Mouse (Mus musculus): ENCODE data around the gene Chn2.

The Chn2 gene

DNA sequence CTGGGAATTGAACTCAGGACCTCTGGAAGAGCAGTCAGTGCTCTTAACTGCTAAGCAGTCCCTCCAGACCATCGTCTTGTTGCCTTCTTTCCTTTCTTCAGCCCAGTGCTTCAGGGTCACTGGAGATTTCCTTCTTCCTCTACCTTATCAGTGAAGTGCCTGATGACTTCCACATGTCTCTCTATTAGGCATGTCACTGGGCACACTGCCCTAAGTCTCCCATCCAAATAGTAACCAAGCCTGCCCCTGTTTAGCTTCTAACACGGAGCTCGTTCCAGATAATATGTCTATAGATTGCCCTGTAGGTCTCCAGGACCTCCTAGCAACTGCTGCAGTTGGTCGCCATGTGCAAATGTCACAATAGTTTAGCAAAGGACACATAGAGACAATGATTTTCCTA, 62.9 kb downstream of the Chn2 start:
- TF ChIP-seq NANOG (IDR thresholded peaks at IDR 0.05; ENCODE audit: borderline replicate concordance, low read length) = no peak
- TF ChIP-seq CTCF (conservative IDR thresholded peaks at IDR 0.05; ENCODE audit: low read length) = no peak
- no peak for TF ChIP-seq POU5F1 (IDR thresholded peaks at IDR 0.05; ENCODE audit: borderline replicate concordance, low read length)
- H3K36me3 ChIP-seq (ENCODE audit: insufficient read depth, low read length) = peaks cover 43% of the 10 kb centered on the region
- no peaks in the 10 kb centered on the region for H3K27me3 ChIP-seq (ENCODE audit: insufficient read depth, low read length)
- no peaks in the 10 kb centered on the region for H3K9me3 ChIP-seq (ENCODE audit: low read length)
- peaks cover 73% of the 10 kb centered on the region for H3K4me1 ChIP-seq (replicated peaks; ENCODE audit: low read depth, low read length)
- no peak overlapping the region for H3K4me3 ChIP-seq (replicated peaks; ENCODE audit: low read length)

DNA sequence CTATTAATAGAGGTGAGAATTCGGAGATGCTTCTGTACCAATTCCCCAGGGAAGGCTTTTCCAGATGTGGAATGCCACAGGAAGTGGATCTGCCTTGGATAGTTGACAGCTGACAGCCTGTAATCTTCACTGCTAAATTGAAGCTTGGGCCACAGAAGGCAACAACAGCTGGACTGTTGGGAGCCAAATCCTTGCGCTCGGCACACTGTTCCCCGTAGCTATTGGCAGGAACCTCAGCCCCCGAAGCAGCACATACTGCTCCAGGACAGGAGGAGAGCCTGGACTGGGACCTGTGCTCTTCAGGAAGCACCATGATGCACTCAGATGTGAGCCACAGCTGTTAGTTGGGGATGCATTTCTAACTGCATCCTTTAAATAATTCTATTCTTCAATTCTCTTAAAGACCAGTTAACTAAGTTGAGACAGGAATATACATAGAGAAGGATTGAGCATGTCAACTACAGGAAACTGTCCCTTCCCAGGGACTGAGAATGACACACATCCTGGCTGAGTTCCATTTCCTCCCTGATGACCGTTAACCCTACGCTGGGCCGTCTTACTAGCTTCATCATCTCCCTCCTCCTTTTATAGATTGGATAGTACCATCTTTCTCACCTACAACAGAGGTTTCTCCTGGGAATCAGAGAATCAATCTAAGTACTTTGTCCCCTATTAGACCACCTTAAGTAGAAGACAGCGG, 64.1 kb downstream of the Chn2 start:
- Histone ChIP-seq H3K4me1 (replicated peaks; ENCODE audit: low read depth, low read length) (peaks cover 74% of the 10 kb centered on the region), H3K4me3 (replicated peaks; ENCODE audit: low read length) (no peak overlapping the region), H3K27me3 (ENCODE audit: insufficient read depth, low read length) (no peaks in the 10 kb centered on the region), H3K9me3 (ENCODE audit: low read length) (no peaks in the 10 kb centered on the region), H3K36me3 (ENCODE audit: insufficient read depth, low read length) (peaks cover 43% of the 10 kb centered on the region)
- no peak for TF ChIP-seq CTCF (conservative IDR thresholded peaks at IDR 0.05; ENCODE audit: low read length)
- TF ChIP-seq POU5F1 (IDR thresholded peaks at IDR 0.05; ENCODE audit: borderline replicate concordance, low read length) = no peak
- no peak for TF ChIP-seq NANOG (IDR thresholded peaks at IDR 0.05; ENCODE audit: borderline replicate concordance, low read length)

DNA sequence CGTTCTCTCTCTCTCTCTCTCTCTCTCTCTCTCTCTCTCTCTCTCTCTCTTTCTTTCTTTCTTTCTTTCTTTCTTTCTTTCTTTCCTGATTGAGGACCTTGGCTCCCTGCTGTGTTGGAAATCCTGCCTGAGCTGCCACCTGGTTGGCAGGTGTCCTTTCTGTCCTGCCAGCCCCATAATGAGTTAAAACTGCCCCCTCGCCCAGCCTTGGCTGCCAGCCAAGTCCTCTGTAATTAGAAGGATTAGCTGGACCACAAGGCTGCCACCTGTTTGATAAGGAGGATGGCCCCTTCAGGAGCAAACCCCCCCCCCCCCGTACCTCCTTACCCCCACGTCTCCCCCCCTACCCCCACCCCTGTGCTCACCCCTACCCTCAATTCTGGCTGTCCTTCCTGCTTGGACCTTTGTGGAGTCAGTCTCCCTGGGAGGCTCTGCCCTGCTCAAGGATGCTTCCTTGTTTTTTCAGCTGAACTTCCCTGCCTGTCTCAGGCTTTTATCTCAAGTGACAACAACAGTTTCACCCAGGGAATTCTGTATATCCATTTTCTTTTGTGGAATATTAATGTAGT, 72.1 kb downstream of the Chn2 start:
- Histone ChIP-seq H3K36me3 (ENCODE audit: insufficient read depth, low read length) (peaks cover 9% of the 10 kb centered on the region; the same call in 1 of the 2 replicates), H3K4me3 (replicated peaks; ENCODE audit: low read length) (no peak overlapping the region), H3K9me3 (ENCODE audit: low read length) (no peaks in the 10 kb centered on the region), H3K27me3 (ENCODE audit: insufficient read depth, low read length) (no peaks in the 10 kb centered on the region), H3K4me1 (replicated peaks; ENCODE audit: low read depth, low read length) (peaks cover 59% of the 10 kb centered on the region)
- TF ChIP-seq CTCF (conservative IDR thresholded peaks at IDR 0.05; ENCODE audit: low read length) = no peak
- no peak for TF ChIP-seq POU5F1 (IDR thresholded peaks at IDR 0.05; ENCODE audit: borderline replicate concordance, low read length)
- no peak for TF ChIP-seq NANOG (IDR thresholded peaks at IDR 0.05; ENCODE audit: borderline replicate concordance, low read length)

DNA sequence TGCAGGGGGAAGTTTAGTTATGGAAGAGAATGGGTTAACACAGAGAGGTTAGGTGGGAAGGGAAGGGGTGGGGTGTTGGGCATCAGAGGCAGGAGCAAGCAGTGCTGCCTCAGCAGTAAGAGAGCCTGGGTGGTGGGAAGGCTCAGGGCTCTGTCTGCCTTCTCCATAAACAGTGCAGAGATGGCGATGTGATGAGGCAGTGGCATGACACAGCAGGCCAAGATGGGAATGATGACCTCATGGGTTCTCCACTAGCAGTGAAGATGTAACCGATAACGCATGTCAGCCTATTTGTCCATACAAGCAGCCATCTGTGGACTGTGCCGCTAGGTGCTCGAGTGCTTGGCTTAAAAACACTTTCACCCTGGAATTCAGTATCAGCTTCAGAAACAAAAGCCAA, 74.0 kb downstream of the Chn2 start:
- H3K36me3 ChIP-seq (ENCODE audit: insufficient read depth, low read length) = peaks cover 18% of the 10 kb centered on the region; the same call in 1 of the 2 replicates
- peaks cover 40% of the 10 kb centered on the region for H3K4me1 ChIP-seq (replicated peaks; ENCODE audit: low read depth, low read length)
- H3K4me3 ChIP-seq (replicated peaks; ENCODE audit: low read length) = no peak overlapping the region
- TF ChIP-seq NANOG (IDR thresholded peaks at IDR 0.05; ENCODE audit: borderline replicate concordance, low read length) (no peak), POU5F1 (IDR thresholded peaks at IDR 0.05; ENCODE audit: borderline replicate concordance, low read length) (no peak), CTCF (conservative IDR thresholded peaks at IDR 0.05; ENCODE audit: low read length) (no peak)
- H3K9me3 ChIP-seq (ENCODE audit: low read length) = no peaks in the 10 kb centered on the region
- no peaks in the 10 kb centered on the region for H3K27me3 ChIP-seq (ENCODE audit: insufficient read depth, low read length)

DNA sequence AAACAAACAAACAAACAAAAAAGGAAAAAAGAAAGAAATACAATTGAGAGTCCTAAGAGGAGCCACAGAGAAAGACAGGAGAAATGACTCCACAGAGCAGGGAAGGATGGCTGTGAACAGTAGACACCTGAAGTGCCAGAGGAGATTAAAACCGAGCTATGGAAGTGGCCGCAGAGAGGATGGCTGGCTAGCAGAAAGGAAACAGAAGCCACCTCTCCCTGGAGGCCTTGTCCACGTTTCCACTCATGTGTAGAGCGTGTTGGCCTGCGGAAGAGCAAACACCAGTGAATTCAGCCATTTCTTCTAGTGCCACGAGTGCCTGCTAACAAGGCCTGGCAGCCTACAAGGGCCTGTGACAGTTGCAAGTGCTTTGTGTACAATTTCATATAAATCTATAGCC, 75.1 kb downstream of the Chn2 start:
- Histone ChIP-seq H3K27me3 (ENCODE audit: insufficient read depth, low read length) (no peaks in the 10 kb centered on the region), H3K9me3 (ENCODE audit: low read length) (no peaks in the 10 kb centered on the region), H3K4me1 (replicated peaks; ENCODE audit: low read depth, low read length) (peaks cover 40% of the 10 kb centered on the region), H3K4me3 (replicated peaks; ENCODE audit: low read length) (no peak overlapping the region), H3K36me3 (ENCODE audit: insufficient read depth, low read length) (peaks cover 15% of the 10 kb centered on the region; the same call in 1 of the 2 replicates)
- no peak for TF ChIP-seq NANOG (IDR thresholded peaks at IDR 0.05; ENCODE audit: borderline replicate concordance, low read length)
- no peak for TF ChIP-seq POU5F1 (IDR thresholded peaks at IDR 0.05; ENCODE audit: borderline replicate concordance, low read length)
- TF ChIP-seq CTCF (conservative IDR thresholded peaks at IDR 0.05; ENCODE audit: low read length) = no peak

DNA sequence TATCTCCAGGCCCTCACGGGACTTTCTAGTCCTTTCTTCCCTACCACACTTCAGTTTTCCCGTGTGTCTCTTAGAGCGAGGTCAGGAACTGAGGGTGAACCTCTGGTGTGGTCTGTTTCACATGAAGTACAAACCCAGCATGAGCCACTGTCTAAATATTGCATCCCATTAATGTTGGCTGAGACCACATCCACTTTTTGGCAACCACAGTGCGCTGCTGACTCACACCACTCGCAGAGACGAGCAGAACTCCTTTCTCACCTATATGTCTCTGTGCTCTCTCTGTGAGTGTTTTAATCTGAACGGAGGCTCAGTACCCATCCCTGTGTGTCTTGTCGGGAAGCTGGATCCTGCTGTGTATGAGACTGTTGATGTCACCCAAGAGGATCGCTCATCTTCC, 76.9 kb downstream of the Chn2 start:
- TF ChIP-seq POU5F1 (IDR thresholded peaks at IDR 0.05; ENCODE audit: borderline replicate concordance, low read length) (no peak), NANOG (IDR thresholded peaks at IDR 0.05; ENCODE audit: borderline replicate concordance, low read length) (no peak), CTCF (conservative IDR thresholded peaks at IDR 0.05; ENCODE audit: low read length) (no peak)

DNA sequence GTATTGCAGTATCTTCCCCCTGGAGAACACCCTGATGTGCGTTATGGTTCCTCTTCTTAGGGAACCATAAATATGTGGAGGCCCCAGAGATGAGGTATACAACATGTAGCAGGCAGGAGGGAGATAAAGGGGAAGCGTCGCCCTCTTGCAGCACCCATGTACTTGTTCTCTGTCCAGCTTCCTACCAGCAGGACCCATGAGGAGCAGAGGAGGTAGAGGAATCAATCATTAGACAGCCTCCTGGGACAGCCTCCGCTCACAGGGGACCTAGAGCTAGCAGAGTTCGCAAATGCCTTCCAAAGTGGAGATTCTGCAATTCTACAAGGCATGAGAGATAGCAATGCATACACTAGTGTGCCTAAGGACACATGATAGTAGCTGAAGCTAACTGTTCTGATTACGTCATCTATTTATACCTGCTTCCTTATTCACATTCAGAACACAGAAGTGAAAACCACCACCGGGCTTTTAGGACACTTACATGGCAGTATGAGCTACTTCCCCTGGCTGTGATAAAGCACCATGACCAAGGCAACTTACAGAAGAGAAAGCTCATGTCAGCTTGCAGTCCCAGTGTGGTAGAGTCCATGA, 77.7 kb downstream of the Chn2 start:
- H3K4me3 ChIP-seq (replicated peaks; ENCODE audit: low read length) = no peak overlapping the region
- H3K27me3 ChIP-seq (ENCODE audit: insufficient read depth, low read length) = no peaks in the 10 kb centered on the region
- H3K9me3 ChIP-seq (ENCODE audit: low read length) = no peaks in the 10 kb centered on the region
- H3K4me1 ChIP-seq (replicated peaks; ENCODE audit: low read depth, low read length) = peaks cover 48% of the 10 kb centered on the region
- peaks cover 20% of the 10 kb centered on the region; the same call in 1 of the 2 replicates for H3K36me3 ChIP-seq (ENCODE audit: insufficient read depth, low read length)
- TF ChIP-seq NANOG (IDR thresholded peaks at IDR 0.05; ENCODE audit: borderline replicate concordance, low read length) (no peak), CTCF (conservative IDR thresholded peaks at IDR 0.05; ENCODE audit: low read length) (no peak), POU5F1 (IDR thresholded peaks at IDR 0.05; ENCODE audit: borderline replicate concordance, low read length) (no peak)

More for the DNA sequence above, 76.9 kb downstream of the Chn2 start:
- H3K4me1 ChIP-seq (replicated peaks; ENCODE audit: low read depth, low read length) = peaks cover 44% of the 10 kb centered on the region
- H3K27me3 ChIP-seq (ENCODE audit: insufficient read depth, low read length) = no peaks in the 10 kb centered on the region
- H3K4me3 ChIP-seq (replicated peaks; ENCODE audit: low read length) = no peak overlapping the region
- peaks cover 15% of the 10 kb centered on the region; the same call in 1 of the 2 replicates for H3K36me3 ChIP-seq (ENCODE audit: insufficient read depth, low read length)
- H3K9me3 ChIP-seq (ENCODE audit: low read length) = no peaks in the 10 kb centered on the region

DNA sequence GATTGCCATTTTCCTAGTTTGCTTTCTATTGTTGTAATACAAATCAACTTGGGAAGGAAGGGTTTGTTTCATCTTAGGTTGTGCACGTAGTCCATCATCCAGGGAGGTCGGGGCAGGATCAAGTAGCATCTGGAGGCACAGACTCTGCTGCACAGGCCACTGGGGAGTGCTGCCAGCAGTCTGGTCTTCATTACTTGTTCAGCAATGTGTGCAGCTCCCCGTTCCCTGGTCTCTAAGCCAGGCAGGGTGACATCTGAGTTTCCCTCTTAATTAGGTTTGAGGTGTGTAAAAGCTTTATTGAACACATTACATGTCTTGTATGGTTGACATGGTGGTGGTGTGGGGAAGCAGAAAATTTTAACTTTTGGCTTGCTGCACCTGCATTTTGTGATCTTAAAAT, 79.0 kb downstream of the Chn2 start:
- TF ChIP-seq POU5F1 (IDR thresholded peaks at IDR 0.05; ENCODE audit: borderline replicate concordance, low read length) (no peak), NANOG (IDR thresholded peaks at IDR 0.05; ENCODE audit: borderline replicate concordance, low read length) (no peak), CTCF (conservative IDR thresholded peaks at IDR 0.05; ENCODE audit: low read length) (no peak)
- H3K4me3 ChIP-seq (replicated peaks; ENCODE audit: low read length) = no peak overlapping the region

More for the DNA sequence above, 79.0 kb downstream of the Chn2 start:
- H3K9me3 ChIP-seq (ENCODE audit: low read length) = no peaks in the 10 kb centered on the region
- H3K27me3 ChIP-seq (ENCODE audit: insufficient read depth, low read length) = no peaks in the 10 kb centered on the region
- peaks cover 39% of the 10 kb centered on the region for H3K4me1 ChIP-seq (replicated peaks; ENCODE audit: low read depth, low read length)
- H3K36me3 ChIP-seq (ENCODE audit: insufficient read depth, low read length) = peaks cover 22% of the 10 kb centered on the region; the same call in 1 of the 2 replicates

Measured in E14TG2a.4 (cell line).